Mouse (Mus musculus) heart, embryonic 13.5 days (tissue): ENCODE results near the gene Ercc8. TPM values are rescaled to one million over a fixed set of nuclear protein-coding genes. Genes with fewer than 3 reads are reported as not detected.
A peak's percentile ranks its signal among the peaks of the same experiment; 100 is the strongest.

Experiments
- ATAC-seq: fragments of 200-750 bp; cut with Nextera tagmentation; 2 replicates; pipeline ENCODE4 v1.8.0; 2017; ENCODE audit warnings: moderate TSS enrichment; ENCODE audit not compliant: insufficient number of reproducible peaks, low FRiP score, low TSS enrichment; ENCODE audit errors: extremely low read depth
- H3K27ac ChIP-seq: fragments of 300-500 bp; sonication (generic); replicated peaks from 2 replicates; pipeline ENCODE4 v1.5.1; 2015; ENCODE audit warnings: moderate library complexity, mild to moderate bottlenecking, inconsistent platforms
- H3K27me3 ChIP-seq: fragments of 300-500 bp; sonication (generic); replicated peaks from 2 replicates; pipeline ENCODE4 v1.6.1; 2015; ENCODE audit warnings: mild to moderate bottlenecking, inconsistent platforms
- H3K36me3 ChIP-seq: fragments of 300-500 bp; sonication (generic); 2 replicates; pipeline ENCODE4 v1.6.1; 2015; ENCODE audit warnings: mild to moderate bottlenecking, inconsistent platforms
- H3K4me1 ChIP-seq: fragments of 300-500 bp; sonication (generic); 2 replicates; pipeline ENCODE4 v1.6.1; 2015; ENCODE audit warnings: inconsistent platforms
- H3K4me2 ChIP-seq: fragments of 300-500 bp; sonication (generic); 2 replicates; pipeline ENCODE4 v1.6.1; 2015; ENCODE audit warnings: inconsistent platforms, mild to moderate bottlenecking, moderate library complexity
- H3K4me3 ChIP-seq: fragments of 300-500 bp; sonication (generic); 2 replicates; pipeline ENCODE4 v1.5.1; 2015; ENCODE audit warnings: moderate library complexity, mild to moderate bottlenecking, inconsistent platforms
- H3K9ac ChIP-seq: fragments of 300-500 bp; sonication (generic); 2 replicates; pipeline ENCODE4 v1.6.1; 2015; ENCODE audit warnings: inconsistent platforms, mild to moderate bottlenecking, moderate library complexity
- H3K9me3 ChIP-seq: fragments of 300-500 bp; sonication (generic); 2 replicates; pipeline ENCODE4 v1.6.1; 2016; ENCODE audit warnings: inconsistent platforms
- WGBS: fragments of 180-500 bp; shearing (Covaris S2); methylation state at CpG from one replicate; pipeline ENCODE4 v1.1.7; 2015; ENCODE audit warnings: mixed read lengths; 5-methylcytosine and 5-hydroxymethylcytosine counted together
- polyA plus RNA-seq: library from polyadenylated mRNA; unstranded; fragments of >200 nt; fragmentation: Nextera tagmentation; extraction: Ambion mirVana; gene quantifications from 2 replicates; pipeline ENCODE4 v1.2.1, GENCODE M21; 2015

The Ercc8 gene
- polyA plus RNA-seq, 1 experiment from 2014 or later: 10.3 TPM

- Histone ChIP-seq H3K9ac (no peak overlapping the region), H3K27me3 (no peaks in the 10 kb centered on the region), H3K27ac (no peak overlapping the region), H3K4me2 (no peak overlapping the region), H3K36me3 (peaks cover 21% of the 10 kb centered on the region), H3K4me3 (no peak overlapping the region), H3K4me1 (no peaks in the 10 kb centered on the region), H3K9me3 (no peaks in the 10 kb centered on the region)
- WGBS: 75% methylated on average over 6 of the region's 6 CpGs
- ATAC-seq: no peak
Observed at GRCm38 (mm10) chr13:108195474-108195873, 36.9 kb downstream of the Ercc8 start.

GRCm38 (mm10) chr13:108204857-108205256, 46.3 kb downstream of the Ercc8 start:
- Histone ChIP-seq H3K36me3 (no peaks in the 10 kb centered on the region), H3K9me3 (no peaks in the 10 kb centered on the region), H3K9ac (no peak overlapping the region), H3K4me1 (peaks cover 7% of the 10 kb centered on the region; the same call in 1 of the 2 replicates), H3K4me3 (no peak overlapping the region), H3K27ac (no peak overlapping the region), H3K27me3 (0 out of 2 replicates have a peak, but pooled peaks cover 3% of the 10 kb centered on the region), H3K4me2 (no peak overlapping the region)
- no peak for ATAC-seq
- WGBS: 77% methylated on average over 3 of the region's 3 CpGs

GRCm38 (mm10) chr13:108207447-108207846, 48.9 kb downstream of the Ercc8 start:
- no peak overlapping the region for H3K4me2 ChIP-seq
- 81% methylated on average over 2 of the region's 2 CpGs for WGBS
- peaks cover 21% of the 10 kb centered on the region for H3K27me3 ChIP-seq
- no peaks in the 10 kb centered on the region for H3K9me3 ChIP-seq
- H3K36me3 ChIP-seq: no peaks in the 10 kb centered on the region
- H3K9ac ChIP-seq: no peak overlapping the region
- no peak overlapping the region for H3K27ac ChIP-seq
- no peak overlapping the region for H3K4me3 ChIP-seq
- H3K4me1 ChIP-seq: peaks cover 7% of the 10 kb centered on the region; the same call in 1 of the 2 replicates
- no peak for ATAC-seq

- ATAC-seq: no peak
- peaks cover 7% of the 10 kb centered on the region; the same call in 1 of the 2 replicates for H3K4me1 ChIP-seq
- H3K4me3 ChIP-seq: no peak overlapping the region
- H3K4me2 ChIP-seq: no peak overlapping the region
- 60% methylated on average over 5 of the region's 5 CpGs for WGBS
- H3K9me3 ChIP-seq: no peaks in the 10 kb centered on the region
- no peak overlapping the region for H3K27ac ChIP-seq
- no peak overlapping the region for H3K9ac ChIP-seq
- no peaks in the 10 kb centered on the region for H3K36me3 ChIP-seq
- peaks cover 27% of the 10 kb centered on the region for H3K27me3 ChIP-seq
Observed at GRCm38 (mm10) chr13:108208090-108208489, 49.6 kb downstream of the Ercc8 start.

- Histone ChIP-seq H3K27me3 (peaks cover 51% of the 10 kb centered on the region), H3K9ac (no peak overlapping the region), H3K4me1 (peaks cover 21% of the 10 kb centered on the region), H3K36me3 (no peaks in the 10 kb centered on the region), H3K4me2 (no peak overlapping the region), H3K9me3 (no peaks in the 10 kb centered on the region), H3K4me3 (no peak overlapping the region), H3K27ac (no peak overlapping the region)
- no peak for ATAC-seq
- 88% methylated on average over 8 of the region's 8 CpGs for WGBS
Observed at GRCm38 (mm10) chr13:108210960-108211359, 52.4 kb downstream of the Ercc8 start.

- Histone ChIP-seq H3K9ac (no peak overlapping the region), H3K4me1 (peaks cover 14% of the 10 kb centered on the region), H3K4me2 (no peak overlapping the region), H3K9me3 (no peaks in the 10 kb centered on the region), H3K4me3 (no peak overlapping the region), H3K27me3 (peaks cover 66% of the 10 kb centered on the region), H3K36me3 (no peaks in the 10 kb centered on the region), H3K27ac (no peak overlapping the region)
- no peak for ATAC-seq
- WGBS: 58% methylated on average over 5 of the region's 5 CpGs
Observed at GRCm38 (mm10) chr13:108212397-108213018, 54.0 kb downstream of the Ercc8 start.

- no peaks in the 10 kb centered on the region for H3K36me3 ChIP-seq
- peaks cover 14% of the 10 kb centered on the region for H3K4me1 ChIP-seq
- under 1% methylated on average over 40 of the region's 40 CpGs for WGBS
- ATAC-seq: peak; percentile 73; the same call in 1 of the 2 replicates
- peaks cover 80% of the 10 kb centered on the region for H3K27me3 ChIP-seq
- H3K27ac ChIP-seq: no peak within 1 kb of the TSS
- H3K4me2 ChIP-seq: peak within 1 kb of the TSS; percentile 98
- H3K9me3 ChIP-seq: no peaks in the 10 kb centered on the region
- peak within 1 kb of the TSS; percentile 71 for H3K4me3 ChIP-seq
- H3K9ac ChIP-seq: peak within 1 kb of the TSS; percentile 82
Observed at GRCm38 (mm10) chr13:108214081-108214484, 55.6 kb downstream of the Ercc8 start, which contains the start of gene Elovl7. Gene Elovl7 (plus strand): TSS chr13:108214404.

- WGBS: under 1% methylated on average over 38 of the region's 50 CpGs
- Histone ChIP-seq H3K9me3 (no peaks in the 10 kb centered on the region), H3K36me3 (no peaks in the 10 kb centered on the region), H3K27ac (no peak overlapping the region), H3K27me3 (peaks cover 85% of the 10 kb centered on the region), H3K4me3 (peak overlapping the region; percentile 71), H3K4me2 (peak overlapping the region; percentile 98), H3K9ac (peak overlapping the region; percentile 82), H3K4me1 (peaks cover 14% of the 10 kb centered on the region)
- no peak for ATAC-seq
Observed at GRCm38 (mm10) chr13:108214485-108215107, 56.1 kb downstream of the Ercc8 start.

- peak overlapping the region; percentile 82 for H3K9ac ChIP-seq
- peak overlapping the region; percentile 98 for H3K4me2 ChIP-seq
- peaks cover 89% of the 10 kb centered on the region for H3K27me3 ChIP-seq
- peak overlapping the region; percentile 71 for H3K4me3 ChIP-seq
- H3K27ac ChIP-seq: no peak overlapping the region
- WGBS: 3% methylated on average over 12 of the region's 12 CpGs
- no peaks in the 10 kb centered on the region for H3K9me3 ChIP-seq
- no peaks in the 10 kb centered on the region for H3K36me3 ChIP-seq
- peaks cover 14% of the 10 kb centered on the region for H3K4me1 ChIP-seq
- ATAC-seq: no peak
Observed at GRCm38 (mm10) chr13:108215231-108215780, 56.8 kb downstream of the Ercc8 start.

GRCm38 (mm10) chr13:108219773-108220172, 61.2 kb downstream of the Ercc8 start:
- no peaks in the 10 kb centered on the region for H3K9me3 ChIP-seq
- 68% methylated on average over 7 of the region's 7 CpGs for WGBS
- H3K4me3 ChIP-seq: no peak overlapping the region
- H3K27ac ChIP-seq: no peak overlapping the region
- peaks cover 8% of the 10 kb centered on the region for H3K4me1 ChIP-seq
- H3K4me2 ChIP-seq: no peak overlapping the region
- no peak for ATAC-seq
- peaks cover 69% of the 10 kb centered on the region for H3K27me3 ChIP-seq
- no peak overlapping the region for H3K9ac ChIP-seq
- H3K36me3 ChIP-seq: no peaks in the 10 kb centered on the region

GRCm38 (mm10) chr13:108229191-108229590, 70.7 kb downstream of the Ercc8 start:
- peaks cover 8% of the 10 kb centered on the region; the same call in 1 of the 2 replicates for H3K27me3 ChIP-seq
- H3K4me1 ChIP-seq: no peaks in the 10 kb centered on the region
- no peak overlapping the region for H3K4me3 ChIP-seq
- H3K9ac ChIP-seq: no peak overlapping the region
- no peaks in the 10 kb centered on the region for H3K36me3 ChIP-seq
- no peak overlapping the region for H3K4me2 ChIP-seq
- ATAC-seq: no peak
- H3K27ac ChIP-seq: no peak overlapping the region
- H3K9me3 ChIP-seq: no peaks in the 10 kb centered on the region
- 66% methylated on average over 3 of the region's 3 CpGs for WGBS
